Mouse (Mus musculus): ENCODE results near the gene 1810037I17Rik. TPM values are rescaled to one million over a fixed set of nuclear protein-coding genes. Genes with fewer than 3 reads are reported as not detected.
"Not testable (repeated sequence)": the region's sequence is repeated elsewhere in the genome, so short reads cannot be mapped to it uniquely, and the experiment has no call there.

Gene 1810037I17Rik
- total RNA-seq, 4 experiments from 2014 or later: 43.3 to 54.4 (median 47.0) TPM

DNA sequence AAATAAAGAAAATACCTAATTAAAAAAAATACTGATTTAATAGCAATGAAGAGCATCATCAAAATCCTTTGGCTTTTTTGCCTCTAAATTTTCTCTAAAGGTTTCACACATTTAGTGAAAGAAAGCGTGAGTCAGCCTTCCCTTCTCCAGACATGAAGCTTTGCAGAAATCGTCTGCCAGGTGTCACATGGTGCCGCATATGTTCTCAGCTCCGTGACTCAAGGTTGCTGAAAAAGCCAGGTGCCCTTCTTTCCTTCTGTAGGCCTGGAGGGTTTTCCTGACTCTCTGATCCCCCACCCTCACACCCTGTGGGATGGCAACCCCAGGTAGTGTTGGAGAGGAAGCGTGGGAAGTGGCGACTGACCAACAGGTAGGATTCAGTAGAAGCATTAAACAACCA lies 5.7 kb downstream of the 1810037I17Rik start:
- peak; percentile 25 to 29 for DNase-seq (ENCODE audit: low spot score in 2 of 2)

DNA sequence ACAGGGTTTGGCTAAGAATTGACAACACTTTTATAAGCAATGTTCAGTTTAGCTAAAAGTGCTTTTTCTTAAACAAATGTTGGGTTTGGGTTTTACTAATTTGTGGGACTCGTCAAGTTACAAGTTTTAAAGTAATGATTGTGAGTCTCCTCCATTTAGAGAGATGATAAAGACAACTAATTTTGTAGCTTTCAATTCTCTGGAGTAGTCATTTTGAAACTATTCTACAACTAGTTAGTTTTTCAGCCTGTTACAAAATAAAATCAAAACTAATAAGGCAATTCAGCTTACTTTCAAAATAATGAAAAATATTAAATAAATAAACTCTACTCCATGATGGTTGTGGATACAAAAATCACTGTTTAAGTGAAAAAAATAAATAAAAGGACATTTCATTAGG lies 8.5 kb downstream of the 1810037I17Rik start:
- DNase-seq (ENCODE audit: low spot score in 2 of 2): no peak

DNA sequence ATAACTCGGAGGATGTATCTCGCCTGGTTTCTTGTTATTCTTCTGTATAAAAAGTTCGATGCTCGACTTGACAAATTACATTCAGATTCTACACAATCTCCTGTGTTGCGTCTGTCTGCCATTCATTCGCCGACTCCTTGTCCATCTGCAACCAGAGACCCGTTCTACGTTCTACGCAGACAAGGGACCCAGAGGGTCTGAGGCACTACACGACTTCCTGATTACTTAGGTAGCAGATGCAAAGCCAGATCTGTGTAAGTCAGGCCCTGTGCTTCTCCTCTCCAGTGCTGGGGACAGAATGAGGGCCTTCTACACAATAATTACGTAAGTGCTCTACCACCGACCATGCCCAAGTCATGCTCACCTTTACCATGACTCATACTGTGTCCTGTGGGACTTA lies 13.2 kb downstream of the 1810037I17Rik start:
- not testable (repeated sequence) for DNase-seq (ENCODE audit: low spot score in 2 of 2)

DNA sequence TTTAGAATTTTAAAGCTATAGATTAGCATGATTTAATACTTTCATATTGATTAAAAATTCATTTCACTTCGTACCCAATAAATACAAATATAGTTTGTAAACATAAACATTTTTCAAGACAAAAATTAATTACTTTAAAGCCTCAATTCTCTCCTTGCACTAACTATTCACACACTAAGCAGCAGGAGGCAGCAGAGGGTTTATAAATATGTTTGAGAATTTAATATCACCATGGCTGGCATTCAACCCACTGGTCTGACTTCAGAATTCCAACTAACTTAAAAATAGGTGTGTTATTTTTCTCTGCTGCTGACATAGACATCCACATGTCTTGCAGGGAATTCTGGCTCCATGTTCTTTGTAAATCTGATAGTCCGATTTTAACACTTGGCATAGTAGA lies 15.2 kb downstream of the 1810037I17Rik start:
- DNase-seq (ENCODE audit: low spot score in 2 of 2): peak in 1 of 2 experiments; percentile 34

DNA sequence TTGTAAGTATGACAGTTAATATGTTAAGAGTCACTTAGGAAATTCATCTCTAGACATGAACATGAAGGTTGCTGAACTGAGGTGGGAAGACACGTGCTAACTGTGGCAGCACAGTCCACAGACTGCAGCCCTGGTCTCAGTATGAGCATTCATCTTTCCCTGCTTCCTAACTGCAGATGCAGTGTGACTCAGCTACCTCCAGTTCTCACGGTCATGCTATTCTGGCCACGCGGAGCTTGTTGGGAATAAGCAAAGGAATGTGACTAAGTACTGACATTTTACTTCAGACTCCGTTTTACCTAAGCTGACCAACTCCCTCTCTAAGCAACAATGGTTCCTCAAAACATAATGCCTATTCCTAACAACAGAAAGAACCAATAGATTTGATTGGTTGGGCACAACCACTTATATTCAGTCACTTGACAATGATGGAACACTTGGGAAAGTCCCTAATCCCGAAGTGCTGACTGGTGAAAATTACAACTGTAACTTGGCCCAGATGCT lies 19.4 kb downstream of the 1810037I17Rik start:
- no peak for DNase-seq (ENCODE audit: low spot score in 2 of 2)

DNA sequence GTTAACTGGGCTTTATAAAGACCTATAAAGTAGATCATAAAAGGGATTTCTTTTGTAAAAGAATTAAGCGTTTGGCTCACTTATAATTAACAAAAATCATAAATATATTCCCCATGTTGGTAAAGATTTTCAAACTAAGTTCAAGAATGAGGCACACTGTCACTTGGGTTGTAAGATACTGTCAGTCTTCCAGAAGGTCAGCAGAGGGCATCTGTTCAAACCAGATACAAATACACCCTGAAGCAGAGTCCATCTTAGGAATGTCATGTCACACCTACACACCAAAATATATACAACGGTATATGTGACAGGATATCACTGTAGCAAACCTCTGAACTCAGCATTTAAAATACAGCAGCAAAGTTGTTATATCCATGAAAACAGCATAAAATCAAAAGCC lies 26.1 kb downstream of the 1810037I17Rik start:
- no peak for DNase-seq (ENCODE audit: low spot score in 2 of 2)

DNA sequence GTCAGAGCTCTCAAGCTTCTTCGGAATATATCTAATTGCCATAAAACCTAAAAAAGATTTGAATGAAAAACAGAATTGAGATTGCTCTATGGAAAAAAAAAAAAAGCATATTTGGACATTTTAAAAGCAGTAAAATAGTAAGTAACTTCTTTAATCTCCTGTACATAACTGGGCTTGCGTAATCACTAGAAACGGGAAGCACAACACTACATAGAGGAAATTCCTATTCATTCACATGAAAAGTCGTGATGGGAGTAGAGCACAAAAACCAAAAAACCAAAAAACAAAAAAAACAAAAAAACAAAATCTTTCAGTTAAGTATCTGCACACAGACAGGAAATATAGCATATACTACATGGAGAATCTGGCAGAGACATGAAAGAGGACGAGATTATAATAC lies 40.3 kb downstream of the 1810037I17Rik start:
- no peak for DNase-seq (ENCODE audit: low spot score in 2 of 2)

DNA sequence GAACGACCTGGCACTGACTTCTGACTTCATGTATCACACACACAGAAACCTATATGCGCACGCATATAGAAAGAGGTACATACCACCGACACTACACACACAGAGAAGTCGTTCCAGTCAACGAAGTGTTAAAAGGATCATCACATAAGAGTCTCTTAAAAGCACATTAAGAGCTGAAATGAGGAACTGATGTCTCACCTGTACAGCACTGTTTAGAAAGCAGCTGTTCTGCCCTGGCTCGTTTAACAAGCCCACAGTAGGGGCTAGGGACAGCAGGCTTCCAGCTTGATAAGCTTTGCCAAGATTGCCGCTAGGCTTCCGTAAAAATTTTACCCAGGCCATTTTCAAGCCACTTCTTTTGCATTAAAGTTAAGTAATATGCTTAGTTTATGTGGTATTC lies 44.4 kb downstream of the 1810037I17Rik start:
- DNase-seq (ENCODE audit: low spot score in 2 of 2): no peak

DNA sequence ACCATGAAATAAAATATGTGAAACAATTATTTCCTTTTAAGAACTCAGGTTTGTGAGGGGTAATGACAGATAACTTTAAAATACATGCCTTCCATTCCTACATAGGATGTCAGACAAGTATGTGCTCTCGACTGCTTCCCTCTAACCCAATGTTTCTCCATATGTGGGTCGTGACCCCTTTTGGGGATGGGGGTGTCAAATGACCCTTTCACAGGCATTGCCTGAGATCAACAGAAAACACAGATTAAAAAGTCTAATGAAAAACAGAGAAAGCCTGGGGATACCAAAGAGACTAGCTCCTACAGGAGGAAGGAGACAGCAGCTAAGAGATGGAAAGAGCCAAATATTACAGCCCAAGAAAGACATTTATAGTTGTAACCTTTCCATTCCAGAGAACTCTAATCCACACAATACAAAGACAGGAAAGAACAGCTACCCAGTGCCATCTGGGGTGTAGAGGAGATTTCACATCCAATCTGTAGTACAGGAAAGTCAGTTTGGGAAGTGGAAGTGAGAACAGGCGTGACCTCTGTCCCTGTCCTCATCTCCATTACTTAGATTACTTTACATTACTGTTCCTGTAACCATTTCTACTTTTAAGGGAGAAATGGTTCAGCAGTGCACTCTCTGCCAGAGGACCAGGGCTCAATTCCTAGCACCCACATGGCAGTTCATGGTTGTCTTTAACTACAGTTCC lies 48.3 kb downstream of the 1810037I17Rik start:
- DNase-seq (ENCODE audit: low spot score in 2 of 2): no peak

DNA sequence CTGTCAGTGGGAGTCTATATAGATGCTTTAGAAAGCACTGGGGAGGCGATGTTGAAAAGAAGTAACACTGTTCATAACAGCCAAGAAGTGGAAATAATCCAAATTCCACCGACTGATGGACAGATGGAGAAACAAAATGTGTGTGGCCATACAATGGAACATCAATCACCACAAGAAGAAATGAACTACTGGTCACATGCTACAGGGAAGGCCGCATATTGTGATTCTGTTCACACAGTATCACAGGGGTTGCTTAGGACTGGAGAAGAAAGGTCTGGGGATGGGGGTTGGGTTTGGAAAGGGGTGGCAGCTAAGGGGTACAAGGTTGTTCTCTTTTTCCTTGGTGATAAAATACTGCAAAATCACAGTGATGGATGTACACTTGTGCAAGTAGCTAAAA lies 50.8 kb downstream of the 1810037I17Rik start:
- DNase-seq (ENCODE audit: low spot score in 2 of 2): no peak

DNA sequence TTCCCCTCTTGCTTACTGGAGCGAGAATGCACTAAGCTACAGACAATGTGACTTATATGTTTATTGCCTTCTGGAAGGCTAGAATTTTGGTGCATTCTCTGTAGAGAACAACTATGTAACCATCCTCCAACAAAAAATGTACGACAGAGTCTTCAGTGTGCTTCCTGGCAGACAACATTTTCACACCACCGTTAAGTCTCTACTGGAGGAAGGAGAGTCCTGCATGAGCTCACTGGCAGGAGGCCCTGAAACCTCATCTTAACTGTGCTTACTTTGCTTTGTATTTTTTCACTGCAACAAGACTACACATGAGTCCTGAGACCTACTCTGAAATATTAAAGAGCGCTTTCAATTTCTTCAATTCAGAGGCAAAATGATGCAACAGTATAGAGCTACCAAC lies 51.4 kb downstream of the 1810037I17Rik start:
- DNase-seq (ENCODE audit: low spot score in 2 of 2): no peak

Other genes with a start within 250 kb of the 1810037I17Rik start
- gene Pde5a, start 195.3 kb upstream of the 1810037I17Rik start, total RNA-seq (2022): 10 to 100 TPM; 10.3 to 17.1 (median 12.9) TPM
- gene Fabp2, start 29.1 kb upstream of the 1810037I17Rik start, total RNA-seq (2022): not detected
- gene Gm10959, start 4.8 kb upstream of the 1810037I17Rik start, total RNA-seq (2022): not detected
- 10 to 100 TPM; 25.9 to 36.7 (median 29.5) TPM for gene Usp53, start 60.3 kb downstream of the 1810037I17Rik start, total RNA-seq (2022)
- gene Myoz2, start 110.8 kb downstream of the 1810037I17Rik start, total RNA-seq (2022): 1 to 10 TPM in 2 of 4 experiments, under 1 TPM in 1, not detected in 1; 0.96 to 1.7 (median 1.3) TPM